Mouse (Mus musculus) stomach, embryonic 14.5 days (tissue): ENCODE measurements at regions not wholly inside any gene's neighbourhood (a gene's known extent, or its start where the extent isn't known, plus 50 kb on each side); places are given as distances from the start of the nearest gene placed in this dataset.
"Not testable (repeated sequence)": the region's sequence is repeated elsewhere in the genome, so short reads cannot be mapped to it uniquely, and the experiment has no call there.

Experiments used
- ATAC-seq: fragments of 200-750 bp; cut with Nextera tagmentation; 2 replicates; pipeline ENCODE4 v1.8.0; 2017; ENCODE audit warnings: low read depth, moderate TSS enrichment; ENCODE audit not compliant: insufficient number of reproducible peaks, insufficient read depth, low FRiP score
- H3K27ac ChIP-seq: fragments of 300-500 bp; sonication (generic); 2 replicates; pipeline ENCODE4 v1.5.1; 2014; ENCODE audit warnings: mild to moderate bottlenecking, low read length, moderate library complexity, mixed read lengths
- H3K27me3 ChIP-seq: fragments of 300-500 bp; sonication (generic); 2 replicates; pipeline ENCODE4 v1.6.1; 2014; ENCODE audit warnings: low read length, control low read depth, mixed read lengths; ENCODE audit not compliant: control insufficient read depth, insufficient read depth
- H3K36me3 ChIP-seq: fragments of 300-500 bp; sonication (generic); 2 replicates; pipeline ENCODE4 v1.6.1; 2014; ENCODE audit warnings: mild to moderate bottlenecking, control low read depth, low read length, moderate library complexity, mixed read lengths; ENCODE audit not compliant: control insufficient read depth, insufficient read depth
- H3K4me1 ChIP-seq: fragments of 300-500 bp; sonication (generic); 2 replicates; pipeline ENCODE4 v1.6.1; 2014; ENCODE audit warnings: low read length, control low read depth, mixed read lengths; ENCODE audit not compliant: control insufficient read depth, insufficient read depth
- H3K4me2 ChIP-seq: fragments of 300-500 bp; sonication (generic); replicated peaks from 2 replicates; pipeline ENCODE4 v1.6.1; 2014; ENCODE audit warnings: low read depth, low read length, control low read depth
- H3K4me3 ChIP-seq: fragments of 300-500 bp; sonication (generic); 2 replicates; pipeline ENCODE4 v1.5.1; 2014; ENCODE audit warnings: low read depth, low read length, control low read depth
- H3K9ac ChIP-seq: fragments of 300-500 bp; sonication (generic); replicated peaks from 2 replicates; pipeline ENCODE4 v1.6.1; 2014; ENCODE audit warnings: low read depth, mild to moderate bottlenecking, control low read depth, low read length, moderate library complexity, mixed read lengths
- H3K9me3 ChIP-seq: fragments of 300-500 bp; sonication (generic); 2 replicates; pipeline ENCODE4 v1.6.1; 2016; ENCODE audit warnings: low read depth, low read length, control low read depth; ENCODE audit not compliant: control insufficient read depth
- WGBS: fragments of 180-500 bp; shearing (Covaris S2); extraction: QIAGEN DNeasy Blood & Tissue Kit; methylation state at CpG from one replicate; pipeline ENCODE4 v1.1.7; 2014; 5-methylcytosine and 5-hydroxymethylcytosine counted together

DNA sequence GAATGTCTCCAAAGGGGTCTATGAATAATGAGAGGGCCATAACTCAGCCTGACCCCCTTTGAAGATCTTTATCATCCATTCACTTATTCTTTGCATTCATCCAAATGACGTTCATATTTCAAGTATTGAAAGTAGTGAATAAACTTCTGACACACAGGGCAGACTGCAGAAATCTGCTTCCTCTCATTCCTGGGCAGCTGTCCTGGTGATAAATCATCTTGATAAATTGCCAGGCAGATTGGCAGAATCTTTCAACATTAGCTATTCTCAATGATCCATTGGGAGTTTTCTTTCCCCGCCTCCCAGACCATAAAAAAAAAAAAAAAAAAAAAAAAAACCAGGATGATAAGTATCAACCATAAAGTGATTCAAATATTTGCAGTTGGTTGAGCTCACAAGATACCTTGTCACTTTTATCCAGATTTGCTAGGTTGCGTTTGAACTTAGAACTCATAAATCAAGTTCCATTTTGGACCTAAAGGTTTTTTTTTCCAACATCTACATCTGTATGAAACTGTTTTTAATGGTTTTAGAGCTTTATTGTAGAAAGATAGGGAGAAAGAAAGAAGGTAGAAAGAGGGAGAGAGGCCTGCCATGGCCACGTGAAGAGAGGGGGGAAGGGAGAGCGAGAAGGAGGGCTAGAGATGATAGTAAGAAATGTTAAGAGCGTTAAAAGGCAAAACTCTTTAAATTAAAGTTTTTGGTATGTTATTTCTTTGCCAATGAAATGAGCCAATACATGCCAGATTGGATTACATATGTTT, 383.7 kb downstream of the Cylc2 start:
- WGBS = 78% methylated on average over 6 of the region's 6 CpGs
- no peaks in the 10 kb centered on the region for H3K9me3 ChIP-seq
- no peaks in the 10 kb centered on the region for H3K36me3 ChIP-seq
- ATAC-seq = no peak
- H3K4me3 ChIP-seq = no peak overlapping the region
- H3K9ac ChIP-seq = no peak overlapping the region
- H3K4me1 ChIP-seq = no peaks in the 10 kb centered on the region
- no peaks in the 10 kb centered on the region for H3K27me3 ChIP-seq
- H3K4me2 ChIP-seq = no peak overlapping the region
- H3K27ac ChIP-seq = no peak overlapping the region

DNA sequence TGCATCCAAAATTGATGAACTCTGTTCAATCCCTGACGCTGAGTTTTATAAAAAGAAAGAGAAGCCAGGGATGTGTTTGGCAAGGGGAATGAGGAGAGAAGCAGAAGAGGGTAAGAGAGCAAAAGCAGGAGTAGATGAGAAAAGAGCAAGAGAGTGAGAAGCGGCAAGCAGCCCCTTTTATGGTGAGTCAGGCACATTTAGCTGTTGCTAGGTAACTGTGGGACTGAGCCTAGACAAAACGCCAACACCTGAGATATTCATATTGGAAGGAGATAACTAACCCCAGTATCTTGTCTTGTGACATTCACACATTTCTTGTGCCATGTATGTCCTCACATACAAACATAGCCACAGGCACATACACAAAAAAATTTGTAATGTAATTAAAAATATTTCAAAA, 410.8 kb downstream of the Cylc2 start:
- Histone ChIP-seq H3K9me3 (no peaks in the 10 kb centered on the region), H3K9ac (no peak overlapping the region), H3K27ac (no peak overlapping the region), H3K4me3 (no peak overlapping the region), H3K4me1 (no peaks in the 10 kb centered on the region), H3K4me2 (no peak overlapping the region), H3K36me3 (no peaks in the 10 kb centered on the region), H3K27me3 (no peaks in the 10 kb centered on the region)
- 37% methylated on average over 3 of the region's 3 CpGs for WGBS
- no peak for ATAC-seq

DNA sequence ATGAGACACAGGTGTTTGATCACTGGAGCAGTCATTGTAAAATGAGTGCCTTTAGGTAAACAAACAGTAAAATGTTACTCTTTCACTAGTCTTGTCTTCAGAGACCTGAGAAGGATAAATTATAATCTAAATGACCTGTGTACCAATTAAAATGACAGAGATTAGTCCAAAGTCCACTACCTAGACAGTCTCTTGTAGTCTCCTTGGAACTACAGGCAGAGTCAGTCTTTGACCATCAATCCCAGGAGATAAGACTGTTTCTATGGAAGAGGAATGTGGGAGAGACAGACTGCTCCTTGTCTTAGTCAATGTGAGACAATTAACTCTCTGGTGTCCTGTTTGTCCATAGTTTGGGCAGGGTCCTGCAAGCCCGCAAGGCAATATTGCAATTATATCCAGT, 417.0 kb downstream of the Cylc2 start:
- H3K4me2 ChIP-seq = no peak overlapping the region
- no peaks in the 10 kb centered on the region for H3K4me1 ChIP-seq
- no peak for ATAC-seq
- no peak overlapping the region for H3K9ac ChIP-seq
- H3K27me3 ChIP-seq = no peaks in the 10 kb centered on the region
- H3K9me3 ChIP-seq = no peaks in the 10 kb centered on the region
- 91% methylated on average over 1 of the region's 1 CpGs for WGBS
- H3K36me3 ChIP-seq = no peaks in the 10 kb centered on the region
- H3K4me3 ChIP-seq = no peak overlapping the region
- H3K27ac ChIP-seq = no peak overlapping the region

DNA sequence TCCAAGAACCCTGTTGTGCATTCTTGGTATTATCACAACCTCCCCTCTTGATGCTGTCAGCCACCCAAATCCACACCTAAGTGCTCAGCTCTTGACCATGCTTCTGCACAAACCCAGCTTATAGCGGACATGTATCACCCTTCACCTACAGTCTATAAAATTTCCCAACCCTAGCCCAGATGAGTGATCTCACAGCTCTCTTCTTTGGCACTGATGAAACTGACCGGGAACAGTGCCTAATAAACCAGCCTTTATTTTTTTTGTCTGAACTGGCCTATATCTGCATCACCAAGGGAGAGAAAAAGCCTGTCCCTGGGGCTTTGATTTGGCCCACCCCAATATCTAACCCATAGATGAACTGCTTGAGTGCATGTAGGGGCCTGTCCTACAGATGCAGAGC, 440.8 kb downstream of the Cylc2 start:
- WGBS = 74% methylated on average over 2 of the region's 2 CpGs
- Histone ChIP-seq H3K36me3 (no peaks in the 10 kb centered on the region), H3K4me2 (no peak overlapping the region), H3K4me1 (no peaks in the 10 kb centered on the region), H3K9me3 (no peaks in the 10 kb centered on the region), H3K4me3 (no peak overlapping the region), H3K27ac (no peak overlapping the region), H3K9ac (no peak overlapping the region), H3K27me3 (no peaks in the 10 kb centered on the region)
- no peak for ATAC-seq

DNA sequence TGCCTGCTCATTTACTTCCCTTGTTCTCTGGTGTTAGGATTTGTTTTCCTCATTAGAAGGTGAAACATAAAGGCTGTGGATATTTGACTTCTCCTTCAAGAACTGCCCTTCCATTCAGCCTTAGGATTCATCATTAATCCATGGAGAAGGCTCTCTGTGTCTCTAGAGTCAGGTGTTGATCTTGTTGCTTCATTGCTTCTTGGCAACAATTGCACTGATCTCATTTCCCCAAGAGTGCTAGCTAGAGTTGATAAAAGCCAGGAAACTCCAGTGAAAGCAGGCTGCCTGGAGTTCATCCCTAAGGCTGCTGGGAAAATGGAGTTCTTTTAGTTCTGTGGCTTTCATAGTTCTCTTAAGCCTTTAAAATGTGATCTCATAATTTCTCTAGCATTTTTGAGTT, 441.8 kb downstream of the Cylc2 start:
- no peak for ATAC-seq

DNA sequence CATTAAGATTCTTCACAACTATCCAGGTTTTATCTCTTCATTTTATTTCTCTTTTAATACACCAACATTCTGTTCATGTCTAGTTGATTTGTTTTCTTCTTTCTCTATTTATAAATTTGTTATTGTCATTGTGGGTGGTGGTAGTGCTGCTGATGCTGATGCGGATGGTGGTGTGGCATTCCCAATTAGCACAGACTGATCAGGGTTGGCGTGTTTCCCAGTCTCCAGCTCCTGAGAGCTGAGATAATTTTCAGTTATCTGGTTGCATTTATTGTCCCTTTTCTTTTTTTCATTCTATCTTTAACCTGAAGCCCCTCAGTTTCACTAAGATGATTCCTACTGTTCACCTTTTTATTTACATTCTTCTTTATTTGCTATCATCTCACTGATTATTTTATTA, 455.0 kb downstream of the Cylc2 start:
- Histone ChIP-seq H3K4me3 (no peak overlapping the region), H3K4me2 (no peak overlapping the region), H3K9ac (no peak overlapping the region), H3K4me1 (no peaks in the 10 kb centered on the region), H3K9me3 (no peaks in the 10 kb centered on the region), H3K36me3 (no peaks in the 10 kb centered on the region), H3K27me3 (no peaks in the 10 kb centered on the region), H3K27ac (no peak overlapping the region)
- ATAC-seq = no peak
- 86% methylated on average over 2 of the region's 2 CpGs for WGBS

More for the DNA sequence above, 441.8 kb downstream of the Cylc2 start:
- Histone ChIP-seq H3K27ac (no peak overlapping the region), H3K9me3 (no peaks in the 10 kb centered on the region), H3K4me2 (no peak overlapping the region), H3K9ac (no peak overlapping the region), H3K4me3 (no peak overlapping the region), H3K4me1 (no peaks in the 10 kb centered on the region), H3K36me3 (no peaks in the 10 kb centered on the region), H3K27me3 (no peaks in the 10 kb centered on the region)

DNA sequence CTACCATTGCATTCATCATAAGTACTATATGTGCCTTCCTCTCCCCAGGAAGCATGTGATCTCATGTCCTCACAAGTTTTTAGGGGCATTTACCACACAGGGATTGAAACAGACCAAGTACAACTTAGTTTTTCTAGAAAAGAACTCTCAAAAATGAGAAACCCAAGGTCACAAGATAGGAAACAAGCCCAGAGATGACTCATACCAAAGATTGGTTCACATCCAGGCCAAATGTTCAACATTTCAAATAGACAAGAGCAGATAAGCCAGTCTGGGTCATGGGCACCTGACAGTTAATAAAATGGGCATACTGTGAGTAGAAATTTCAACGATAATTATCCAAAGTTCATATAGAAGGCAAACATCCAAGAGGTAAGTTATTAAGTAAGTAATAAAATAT, 457.9 kb downstream of the Cylc2 start:
- 89% methylated on average over 1 of the region's 1 CpGs for WGBS
- Histone ChIP-seq H3K4me2 (no peak overlapping the region), H3K27ac (no peak overlapping the region), H3K4me1 (no peaks in the 10 kb centered on the region), H3K9ac (no peak overlapping the region), H3K4me3 (no peak overlapping the region), H3K36me3 (no peaks in the 10 kb centered on the region), H3K27me3 (no peaks in the 10 kb centered on the region), H3K9me3 (no peaks in the 10 kb centered on the region)
- ATAC-seq = no peak

DNA sequence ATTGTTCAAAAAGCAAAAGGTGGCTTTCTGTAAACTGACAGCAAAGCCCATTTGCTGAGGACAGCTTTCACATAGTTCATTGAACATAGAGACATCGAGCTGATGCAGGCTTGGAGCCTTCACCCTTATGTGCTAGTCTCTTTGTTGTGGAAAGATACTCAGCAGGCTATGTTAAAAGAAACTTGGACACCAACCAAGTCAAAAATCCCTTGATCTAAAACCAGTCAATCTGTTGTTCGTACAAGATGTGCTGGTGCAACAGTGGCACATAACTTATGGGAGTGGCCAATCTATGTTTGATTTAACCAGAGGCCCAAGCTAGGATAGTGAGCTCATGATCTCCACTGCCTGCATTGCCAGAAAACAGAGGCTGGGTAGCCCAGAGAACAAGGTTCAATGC, 462.6 kb downstream of the Cylc2 start:
- Histone ChIP-seq H3K27ac (no peak overlapping the region), H3K27me3 (no peaks in the 10 kb centered on the region), H3K4me1 (no peaks in the 10 kb centered on the region), H3K4me2 (no peak overlapping the region), H3K4me3 (no peak overlapping the region), H3K9ac (no peak overlapping the region), H3K36me3 (no peaks in the 10 kb centered on the region), H3K9me3 (no peaks in the 10 kb centered on the region)
- ATAC-seq = no peak
- WGBS = 57% methylated on average over 2 of the region's 2 CpGs

DNA sequence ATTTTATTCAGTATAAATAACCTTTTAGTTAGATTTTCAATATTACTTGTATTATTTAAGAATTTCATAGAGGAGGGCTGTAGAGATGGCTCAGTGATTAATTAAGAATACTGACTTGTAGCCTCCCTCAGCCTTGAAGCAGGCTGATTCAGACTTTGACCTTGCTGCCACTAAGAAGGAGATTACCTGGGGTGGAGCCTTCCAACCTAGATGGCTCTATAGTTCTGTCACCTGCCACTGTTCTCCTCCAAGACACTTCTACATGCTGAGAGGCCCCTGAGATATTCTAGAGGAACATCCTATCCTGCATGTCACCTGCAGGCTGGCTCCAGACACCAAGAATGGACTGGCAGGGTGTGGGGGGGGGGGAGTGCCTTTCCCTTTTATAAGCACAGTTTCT, 466.9 kb downstream of the Cylc2 start:
- not testable (repeated sequence) for H3K4me1 ChIP-seq, H3K27ac ChIP-seq, H3K36me3 ChIP-seq, H3K27me3 ChIP-seq, H3K9ac ChIP-seq, H3K4me2 ChIP-seq, ATAC-seq, H3K4me3 ChIP-seq, H3K9me3 ChIP-seq
